Mouse (Mus musculus): ENCODE results near the gene Klk13. TPM values are rescaled to one million over a fixed set of nuclear protein-coding genes. Genes with fewer than 3 reads are reported as not detected.
"Not testable (repeated sequence)": the region's sequence is repeated elsewhere in the genome, so short reads cannot be mapped to it uniquely, and the experiment has no call there.

The Klk13 gene
- polyA plus RNA-seq, 1 experiment = not detected

DNA sequence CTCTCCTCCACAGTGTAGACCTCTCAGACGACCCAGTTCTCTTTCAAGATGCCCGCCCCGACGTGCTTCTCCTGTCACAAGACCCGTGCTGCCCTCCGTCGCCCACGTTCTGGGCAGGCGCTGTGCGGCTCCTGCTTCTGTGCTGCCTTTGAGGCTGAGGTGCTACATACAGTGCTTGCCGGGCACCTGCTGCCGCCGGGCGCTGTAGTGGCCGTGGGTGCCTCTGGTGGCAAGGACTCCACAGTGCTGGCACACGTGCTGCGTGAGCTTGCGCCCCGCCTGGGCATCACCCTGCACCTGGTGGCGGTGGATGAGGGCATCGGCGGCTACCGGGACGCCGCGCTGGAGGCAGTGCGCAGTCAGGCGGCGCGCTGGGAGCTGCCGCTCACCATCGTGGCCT, 37.3 kb upstream of the Klk13 start:
- H3K27ac ChIP-seq (ENCODE audit: insufficient read depth, low read length) = no peak overlapping the region
- H3K4me1 ChIP-seq (ENCODE audit: control insufficient read depth, insufficient read depth, low read length) = peaks cover 6% of the 10 kb centered on the region; the same call in 1 of the 2 replicates
- no peak for DNase-seq
- TF ChIP-seq POLR2A (IDR thresholded peaks at IDR 0.05; ENCODE audit: borderline replicate concordance, insufficient read depth, low read length) (no peak), CTCF (IDR thresholded peaks at IDR 0.05; ENCODE audit: borderline replicate concordance, insufficient read depth, low read depth, low read length) (no peak)
- WGBS = 93% methylated on average over 32 of the region's 32 CpGs
- no peaks in the 10 kb centered on the region for H3K27me3 ChIP-seq (ENCODE audit: control insufficient read depth, insufficient read depth, low read length)
- H3K4me3 ChIP-seq (replicated peaks; ENCODE audit: insufficient read depth, low read depth, low read length) = no peak overlapping the region

DNA sequence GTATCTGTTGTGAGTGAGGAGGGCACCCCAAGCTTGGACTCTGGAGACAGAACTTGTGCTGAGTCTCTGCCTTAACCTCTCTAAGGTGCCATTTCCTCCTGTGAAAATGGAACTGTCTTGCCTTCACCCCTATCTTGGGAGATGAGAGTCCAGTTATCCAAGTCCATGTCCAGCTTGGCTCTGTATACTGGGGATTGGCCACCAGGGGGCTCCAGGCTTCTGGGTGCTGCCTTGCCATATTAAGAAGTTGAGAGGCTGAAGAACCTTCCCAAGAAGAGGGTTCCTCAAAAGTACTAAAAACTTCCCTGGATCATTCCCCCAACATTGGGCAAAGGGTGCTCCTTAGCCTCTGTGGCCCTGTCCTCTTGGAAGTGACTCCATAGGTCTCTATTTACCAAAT, 33.9 kb upstream of the Klk13 start:
- TF ChIP-seq CTCF (IDR thresholded peaks at IDR 0.05; ENCODE audit: borderline replicate concordance, insufficient read depth, low read depth, low read length) = peak; percentile 22; the same call in 1 of the 2 replicates
- TF ChIP-seq POLR2A (IDR thresholded peaks at IDR 0.05; ENCODE audit: borderline replicate concordance, insufficient read depth, low read length) = no peak
- no peak overlapping the region for H3K27ac ChIP-seq (ENCODE audit: insufficient read depth, low read length)
- no peaks in the 10 kb centered on the region for H3K4me1 ChIP-seq (ENCODE audit: control insufficient read depth, insufficient read depth, low read length)
- H3K4me3 ChIP-seq (replicated peaks; ENCODE audit: insufficient read depth, low read depth, low read length) = no peak overlapping the region
- no peak for DNase-seq
- no peaks in the 10 kb centered on the region for H3K27me3 ChIP-seq (ENCODE audit: control insufficient read depth, insufficient read depth, low read length)

DNA sequence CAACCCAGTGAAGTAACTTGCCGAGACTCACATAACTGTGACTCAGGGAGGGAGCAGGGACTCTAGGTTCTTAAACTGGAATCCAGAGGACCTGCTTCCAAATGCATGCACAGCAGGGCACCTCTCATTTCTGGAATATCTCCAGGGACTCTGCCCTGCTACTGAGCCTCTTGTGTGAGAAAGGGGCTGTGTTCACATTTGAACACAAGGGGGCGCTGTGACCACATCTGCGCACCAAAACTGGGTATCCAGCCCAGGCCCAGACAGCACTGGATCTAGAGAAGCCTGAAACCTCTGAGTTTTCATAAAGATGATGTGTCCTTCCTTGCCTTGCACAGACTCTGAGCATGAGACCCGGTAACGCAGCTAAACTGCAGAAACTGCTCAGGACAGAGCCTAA, 31.4 kb upstream of the Klk13 start:
- DNase-seq = peak; percentile 24 to 40
- Histone ChIP-seq H3K27me3 (ENCODE audit: control insufficient read depth, insufficient read depth, low read length) (no peaks in the 10 kb centered on the region), H3K4me3 (replicated peaks; ENCODE audit: insufficient read depth, low read depth, low read length) (no peak overlapping the region), H3K4me1 (ENCODE audit: control insufficient read depth, insufficient read depth, low read length) (no peaks in the 10 kb centered on the region), H3K27ac (ENCODE audit: insufficient read depth, low read length) (no peak overlapping the region)
- 15% methylated on average over 5 of the region's 5 CpGs for WGBS
- TF ChIP-seq POLR2A (IDR thresholded peaks at IDR 0.05; ENCODE audit: borderline replicate concordance, insufficient read depth, low read length) (no peak), CTCF (IDR thresholded peaks at IDR 0.05; ENCODE audit: borderline replicate concordance, insufficient read depth, low read depth, low read length) (peak; percentile 53)

DNA sequence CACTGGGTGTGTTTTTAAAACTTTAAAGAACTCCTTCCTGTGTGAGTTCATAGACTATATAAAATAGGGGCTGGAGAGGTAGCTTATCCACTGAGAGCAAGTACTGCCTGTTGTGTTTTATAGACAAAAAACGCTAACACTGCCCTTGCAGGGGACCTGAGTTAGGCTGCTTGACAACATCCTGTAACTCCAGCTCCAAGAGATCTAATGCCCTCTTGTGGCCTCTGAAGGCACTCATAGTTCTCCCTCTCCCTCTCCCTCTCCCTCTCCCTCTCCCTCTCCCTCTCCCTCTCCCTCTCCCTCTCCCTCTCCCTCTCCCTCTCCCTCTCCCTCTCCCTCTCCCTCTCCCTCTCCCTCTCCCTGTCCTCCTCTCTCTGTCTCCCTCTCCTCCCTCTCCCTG, 29.9 kb upstream of the Klk13 start:
- H3K4me3 ChIP-seq (replicated peaks; ENCODE audit: insufficient read depth, low read depth, low read length); H3K27ac ChIP-seq (ENCODE audit: insufficient read depth, low read length); DNase-seq; H3K4me1 ChIP-seq (ENCODE audit: control insufficient read depth, insufficient read depth, low read length); H3K27me3 ChIP-seq (ENCODE audit: control insufficient read depth, insufficient read depth, low read length): not testable (repeated sequence)
- WGBS = 19% methylated on average over 1 of the region's 1 CpGs

DNA sequence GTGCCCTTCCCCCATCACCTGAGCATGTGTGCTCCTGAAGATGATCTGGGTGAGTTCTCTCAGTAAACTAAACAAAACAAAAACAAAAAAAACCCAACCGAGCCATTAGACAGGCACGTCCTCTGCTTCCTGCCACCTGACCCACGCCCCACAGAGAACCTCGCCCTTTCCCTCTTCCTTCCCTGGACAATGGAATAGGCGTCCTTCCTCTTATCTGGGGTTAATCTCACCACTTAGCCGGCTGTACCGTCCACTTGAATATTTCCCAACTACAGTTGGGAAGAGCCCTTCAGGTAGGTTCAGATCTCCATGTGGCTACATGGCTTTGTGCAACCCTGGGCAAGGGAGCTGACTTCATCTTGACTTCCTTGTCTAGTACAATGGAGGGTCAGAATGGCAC, 27.3 kb upstream of the Klk13 start:
- Histone ChIP-seq H3K27ac (ENCODE audit: insufficient read depth, low read length) (no peak overlapping the region), H3K4me1 (ENCODE audit: control insufficient read depth, insufficient read depth, low read length) (no peaks in the 10 kb centered on the region), H3K4me3 (replicated peaks; ENCODE audit: insufficient read depth, low read depth, low read length) (no peak overlapping the region), H3K27me3 (ENCODE audit: control insufficient read depth, insufficient read depth, low read length) (no peaks in the 10 kb centered on the region)
- no peak for DNase-seq
- no peak for TF ChIP-seq POLR2A (IDR thresholded peaks at IDR 0.05; ENCODE audit: borderline replicate concordance, insufficient read depth, low read length)
- TF ChIP-seq CTCF (IDR thresholded peaks at IDR 0.05; ENCODE audit: borderline replicate concordance, insufficient read depth, low read depth, low read length) = no peak
- WGBS = 81% methylated on average over 7 of the region's 7 CpGs

DNA sequence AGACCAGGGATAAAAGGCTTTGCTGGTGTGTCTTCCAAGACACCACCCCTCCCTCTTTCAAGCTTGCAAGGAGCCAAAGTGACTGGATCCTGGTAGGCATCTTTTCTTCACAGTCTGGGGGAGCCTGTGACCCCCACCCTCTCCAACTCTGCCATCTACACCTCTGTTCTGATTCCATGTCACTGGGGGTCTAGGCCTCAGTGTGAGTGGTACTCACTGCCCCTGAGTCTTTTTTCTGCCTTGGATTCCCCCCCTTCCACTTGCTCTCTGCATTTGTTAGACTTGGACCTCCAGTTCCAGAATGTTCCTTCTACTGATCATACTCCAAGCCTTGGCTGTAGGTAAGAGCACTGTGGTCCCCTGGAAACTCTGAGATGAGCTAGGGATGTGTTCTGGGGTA, 22.2 kb upstream of the Klk13 start, which contains the start of gene Klk14:
Gene Klk14, plus strand, starts transcription at position 301 of the 400 bp plus-strand sequence.
- H3K4me1 ChIP-seq (ENCODE audit: control insufficient read depth, insufficient read depth, low read length) = no peaks in the 10 kb centered on the region
- no peak within 1 kb of the TSS for H3K27ac ChIP-seq (ENCODE audit: insufficient read depth, low read length)
- no peak within 1 kb of the TSS for H3K4me3 ChIP-seq (replicated peaks; ENCODE audit: insufficient read depth, low read depth, low read length)
- no peaks in the 10 kb centered on the region for H3K27me3 ChIP-seq (ENCODE audit: control insufficient read depth, insufficient read depth, low read length)
- TF ChIP-seq CTCF (IDR thresholded peaks at IDR 0.05; ENCODE audit: borderline replicate concordance, insufficient read depth, low read depth, low read length) = no peak
- no peak for TF ChIP-seq POLR2A (IDR thresholded peaks at IDR 0.05; ENCODE audit: borderline replicate concordance, insufficient read depth, low read length)
- no peak for DNase-seq

DNA sequence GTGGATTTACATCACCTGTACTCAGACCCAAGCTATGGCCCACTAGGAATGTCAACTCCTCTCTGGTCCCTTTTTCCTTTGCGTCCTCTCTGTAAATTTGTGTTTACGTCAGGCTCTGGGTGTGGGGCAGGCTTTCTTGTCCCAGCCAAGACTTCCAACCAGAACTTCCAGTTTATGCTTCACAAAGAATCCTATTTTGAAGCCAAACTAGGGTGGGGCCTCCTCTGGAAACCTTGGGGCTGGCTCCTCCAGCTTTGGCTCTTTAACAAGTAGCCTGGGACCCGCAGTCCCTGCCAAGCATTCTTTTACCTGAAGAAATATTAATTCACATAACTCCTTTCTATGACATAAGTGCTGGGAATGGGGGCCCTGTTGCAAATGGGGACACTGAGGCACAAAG, 2.3 kb upstream of the Klk13 start:
- Histone ChIP-seq H3K27me3 (ENCODE audit: control insufficient read depth, insufficient read depth, low read length) (no peaks in the 10 kb centered on the region; the same call in 1 of the 2 replicates), H3K4me3 (replicated peaks; ENCODE audit: insufficient read depth, low read depth, low read length) (no peak overlapping the region), H3K4me1 (ENCODE audit: control insufficient read depth, insufficient read depth, low read length) (no peaks in the 10 kb centered on the region), H3K27ac (ENCODE audit: insufficient read depth, low read length) (no peak overlapping the region)
- no peak for DNase-seq
- TF ChIP-seq CTCF (IDR thresholded peaks at IDR 0.05; ENCODE audit: borderline replicate concordance, insufficient read depth, low read depth, low read length) (no peak), POLR2A (IDR thresholded peaks at IDR 0.05; ENCODE audit: borderline replicate concordance, insufficient read depth, low read length) (no peak)
- WGBS = 85% methylated on average over 3 of the region's 3 CpGs

DNA sequence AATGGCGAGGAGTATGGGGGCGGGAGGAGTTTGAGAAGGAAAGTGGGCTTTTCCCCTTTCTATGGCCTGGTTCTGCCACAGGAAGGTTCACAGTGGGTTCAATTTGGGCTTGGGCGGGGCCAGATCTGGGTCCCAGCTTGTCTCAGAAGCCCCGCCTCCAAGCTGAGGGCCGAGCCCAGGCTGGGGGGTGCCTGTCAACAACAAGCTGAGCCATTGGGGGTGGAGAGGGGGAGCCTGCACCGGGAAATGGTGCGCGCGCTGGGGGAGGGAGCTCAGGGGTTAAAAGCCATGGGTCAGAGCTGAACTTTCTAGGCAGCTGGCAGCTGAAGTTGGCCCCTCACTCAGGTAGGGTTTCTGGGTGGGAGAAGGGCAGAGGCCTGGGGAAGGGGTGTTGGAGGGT, 550 bp downstream of the Klk13 start:
- WGBS = 13% methylated on average over 9 of the region's 9 CpGs
- TF ChIP-seq POLR2A (IDR thresholded peaks at IDR 0.05; ENCODE audit: borderline replicate concordance, insufficient read depth, low read length) = no peak
- TF ChIP-seq CTCF (IDR thresholded peaks at IDR 0.05; ENCODE audit: borderline replicate concordance, insufficient read depth, low read depth, low read length) = no peak
- Histone ChIP-seq H3K27ac (ENCODE audit: insufficient read depth, low read length) (no peak overlapping the region), H3K27me3 (ENCODE audit: control insufficient read depth, insufficient read depth, low read length) (no peaks in the 10 kb centered on the region; the same call in 1 of the 2 replicates), H3K4me1 (ENCODE audit: control insufficient read depth, insufficient read depth, low read length) (no peaks in the 10 kb centered on the region), H3K4me3 (replicated peaks; ENCODE audit: insufficient read depth, low read depth, low read length) (no peak overlapping the region)
- no peak for DNase-seq
